Mouse (Mus musculus): ENCODE data around the gene Chchd6. TPM values are rescaled to one million over a fixed set of nuclear protein-coding genes. Genes with fewer than 3 reads are reported as not detected.

Gene Chchd6
- total RNA-seq, 2 experiments from 2014 or later: 73.8 to 89.8 TPM

DNA sequence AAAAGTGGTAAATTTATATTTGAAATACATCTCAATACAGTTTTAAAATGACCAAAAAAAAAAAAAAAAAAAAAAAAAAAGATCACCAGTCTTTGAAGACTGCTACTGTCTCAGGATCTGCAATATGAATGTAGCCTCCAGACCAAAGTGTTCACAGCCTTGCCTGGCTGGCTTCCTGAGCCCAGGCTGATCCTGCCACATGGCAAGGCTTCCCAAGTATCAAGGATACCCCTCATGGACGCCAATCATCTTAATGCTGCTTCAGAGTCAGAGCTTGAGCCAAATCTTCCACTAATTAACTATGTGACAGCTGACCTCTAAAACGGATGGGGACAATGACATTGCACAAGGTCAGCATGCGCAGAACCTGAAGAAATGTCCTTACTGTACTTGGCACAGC lies 3.9 kb downstream of the Chchd6 start:
- no peak for DNase-seq (ENCODE audit: low spot score in 2 of 2)

- DNase-seq (ENCODE audit: low spot score in 2 of 2): no peak
These were observed 9.8 kb downstream of the Chchd6 start for GRCm38 (mm10) chr6:89585696-89586095.

- peak; percentile 25 to 31 for DNase-seq (ENCODE audit: low spot score in 2 of 2)
These were observed 10.6 kb downstream of the Chchd6 start for GRCm38 (mm10) chr6:89584634-89585409.

GRCm38 (mm10) chr6:89583170-89583569 lies 12.3 kb downstream of the Chchd6 start:
- no peak for DNase-seq (ENCODE audit: low spot score in 2 of 2)

- no peak for DNase-seq (ENCODE audit: low spot score in 2 of 2)
These were observed 20.8 kb downstream of the Chchd6 start for GRCm38 (mm10) chr6:89574641-89575040.

- no peak for DNase-seq (ENCODE audit: low spot score in 2 of 2)
These were observed 21.7 kb downstream of the Chchd6 start for GRCm38 (mm10) chr6:89573768-89574167.

DNA sequence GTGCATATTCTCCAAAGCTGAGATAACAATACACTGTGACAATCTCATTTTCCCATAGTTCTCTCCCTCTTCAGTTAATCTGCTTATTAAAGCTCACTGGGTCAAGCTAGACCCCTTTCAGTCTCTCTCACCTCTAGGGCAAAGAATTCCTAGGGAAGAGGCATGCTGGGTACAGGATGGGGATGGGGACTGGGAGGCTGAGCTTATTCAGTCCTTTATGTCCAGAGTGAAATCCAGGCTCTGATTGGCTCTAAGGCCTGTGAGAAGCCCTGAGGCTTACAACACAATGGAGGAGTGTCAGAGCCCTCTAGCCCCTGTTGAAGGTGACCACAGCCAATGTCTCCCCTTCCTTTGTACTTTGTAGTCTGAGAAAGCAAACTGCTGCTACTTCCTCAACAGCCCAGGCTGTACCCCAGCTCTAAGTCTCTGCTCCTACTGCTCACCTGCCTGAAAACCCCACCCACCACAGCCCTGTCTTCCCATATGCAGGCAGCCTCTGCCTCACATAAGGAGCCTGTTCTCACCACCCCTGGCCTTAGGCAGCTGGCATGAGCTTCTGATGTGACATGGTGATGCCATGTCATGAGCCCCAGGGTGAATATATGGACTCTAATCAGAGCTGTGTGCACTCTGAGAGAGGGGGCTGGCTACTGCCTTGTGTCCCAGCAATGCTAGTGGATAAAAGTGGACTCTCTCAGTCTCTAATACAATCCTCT lies 22.4 kb downstream of the Chchd6 start:
- no peak for DNase-seq (ENCODE audit: low spot score in 2 of 2)

GRCm38 (mm10) chr6:89569370-89569769 lies 26.1 kb downstream of the Chchd6 start:
- no peak for DNase-seq (ENCODE audit: low spot score in 2 of 2)

DNA sequence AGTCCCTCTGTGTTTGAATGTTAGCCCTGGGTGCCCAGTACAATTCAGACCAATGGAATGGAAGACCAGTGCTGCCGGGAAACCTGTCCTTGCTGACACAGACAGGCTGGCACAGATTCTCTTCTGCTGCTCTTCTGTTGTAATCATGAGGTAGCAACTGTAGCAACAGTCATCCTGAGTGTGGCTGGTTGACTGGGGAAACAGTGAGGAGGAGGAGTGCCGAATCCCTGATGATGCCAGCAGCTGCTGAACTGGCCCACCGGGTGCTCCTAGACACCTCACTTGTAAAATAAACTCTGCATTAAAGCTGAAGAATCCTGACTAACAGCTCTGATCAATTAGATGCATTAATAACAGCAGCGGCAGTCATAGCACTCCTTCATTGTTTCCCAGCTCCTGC lies 28.7 kb downstream of the Chchd6 start:
- no peak for DNase-seq (ENCODE audit: low spot score in 2 of 2)

DNA sequence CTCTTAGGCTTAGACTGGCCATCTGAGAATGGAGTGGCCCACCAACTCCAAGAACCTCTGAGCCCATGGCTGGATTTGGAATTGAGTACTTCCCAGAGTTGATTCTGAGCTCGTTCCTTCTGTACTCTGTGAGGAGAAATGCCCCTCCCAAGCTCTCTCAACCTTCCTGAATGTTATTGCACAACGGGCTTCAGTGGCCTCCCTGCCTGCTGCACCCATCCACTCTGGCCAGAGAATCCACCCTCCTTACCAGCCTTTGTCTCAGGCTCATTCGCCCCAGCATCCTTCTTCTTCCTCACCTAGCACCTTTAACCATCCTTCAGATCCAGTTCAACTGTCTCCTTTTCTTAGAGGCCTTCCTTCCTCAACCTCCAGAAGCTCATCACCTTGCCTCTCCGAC lies 32.1 kb downstream of the Chchd6 start:
- no peak for DNase-seq (ENCODE audit: low spot score in 2 of 2)

GRCm38 (mm10) chr6:89560826-89561225 lies 34.6 kb downstream of the Chchd6 start:
- DNase-seq (ENCODE audit: low spot score in 2 of 2): no peak

DNA sequence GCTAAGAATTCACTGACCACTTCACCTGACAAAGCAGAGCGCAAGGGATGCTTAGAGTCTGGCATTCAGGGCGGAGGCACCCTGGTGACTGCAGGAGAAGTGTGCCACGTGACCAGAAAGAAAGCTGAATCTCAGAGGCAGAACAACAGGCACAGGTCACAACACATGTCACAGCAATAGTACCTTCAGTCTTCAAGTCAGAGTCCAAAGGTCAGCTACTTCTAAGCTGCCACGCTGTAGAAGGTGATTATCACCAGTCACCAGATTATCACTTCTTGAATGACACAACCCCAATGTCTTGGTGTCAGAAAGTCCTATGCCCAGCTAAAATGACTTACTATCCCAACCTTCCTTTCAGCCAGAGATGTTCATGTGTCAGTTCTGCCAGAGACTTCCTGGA lies 37.8 kb downstream of the Chchd6 start:
- no peak for DNase-seq (ENCODE audit: low spot score in 2 of 2)

DNA sequence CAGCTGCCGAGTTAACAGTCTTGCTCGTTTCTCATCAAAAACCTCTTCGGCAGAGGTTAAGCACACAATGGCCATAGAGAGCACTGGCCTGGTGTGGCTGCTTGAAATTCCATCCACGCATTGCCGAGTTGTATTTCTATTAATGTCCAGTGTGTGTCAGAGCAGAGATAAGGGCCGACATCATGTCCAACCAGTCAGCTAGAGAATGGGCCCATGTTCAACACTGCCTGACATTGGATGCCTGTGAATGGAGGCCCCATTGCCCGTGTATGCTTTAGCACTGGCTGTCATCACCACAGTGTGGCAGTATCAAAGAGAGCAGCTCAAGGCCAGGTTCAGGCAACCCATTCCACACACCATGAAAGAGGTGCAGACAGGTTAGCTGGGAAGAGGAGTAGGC lies 38.9 kb downstream of the Chchd6 start:
- no peak for DNase-seq (ENCODE audit: low spot score in 2 of 2)

- no peak for DNase-seq (ENCODE audit: low spot score in 2 of 2)
These were observed 39.5 kb downstream of the Chchd6 start for GRCm38 (mm10) chr6:89555971-89556370.

- peak in 1 of 2 experiments; percentile 25 for DNase-seq (ENCODE audit: low spot score in 2 of 2)
These were observed 41.4 kb downstream of the Chchd6 start for GRCm38 (mm10) chr6:89554029-89554428.

DNA sequence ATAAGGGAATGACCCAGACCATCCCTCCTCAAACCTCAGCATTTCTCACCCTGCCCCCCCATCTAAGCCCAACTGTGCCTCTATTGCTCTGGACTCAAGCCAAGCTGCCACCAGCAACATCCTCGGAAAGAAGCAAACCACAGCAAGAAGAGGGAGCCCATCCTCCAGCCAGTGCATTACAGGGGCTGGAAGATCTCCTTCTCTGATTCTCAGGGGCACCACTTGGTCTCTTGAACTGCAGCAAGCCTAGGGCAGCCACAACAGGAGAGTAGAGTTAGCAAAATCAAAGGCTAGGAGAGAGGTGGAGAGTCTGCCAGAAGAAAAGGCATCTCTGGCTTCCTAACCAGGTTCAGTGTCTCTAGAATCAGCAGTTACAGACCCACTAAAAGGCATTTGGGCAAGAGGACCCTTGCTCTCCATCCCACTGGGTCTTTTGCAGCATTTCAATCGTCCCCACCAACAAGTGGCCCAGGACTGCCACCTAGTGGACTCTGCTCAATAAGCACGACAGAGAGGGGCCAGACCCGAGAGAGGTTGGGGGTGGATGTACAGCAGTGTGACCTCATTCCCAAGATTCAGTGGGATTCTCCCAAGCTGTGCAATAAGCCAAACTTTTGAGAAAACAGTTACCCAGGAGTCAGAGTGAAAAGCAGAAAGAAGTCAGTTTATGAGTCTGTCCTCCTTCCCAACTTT lies 42.3 kb downstream of the Chchd6 start:
- peak; percentile 93 for DNase-seq (ENCODE audit: low spot score in 2 of 2)

DNA sequence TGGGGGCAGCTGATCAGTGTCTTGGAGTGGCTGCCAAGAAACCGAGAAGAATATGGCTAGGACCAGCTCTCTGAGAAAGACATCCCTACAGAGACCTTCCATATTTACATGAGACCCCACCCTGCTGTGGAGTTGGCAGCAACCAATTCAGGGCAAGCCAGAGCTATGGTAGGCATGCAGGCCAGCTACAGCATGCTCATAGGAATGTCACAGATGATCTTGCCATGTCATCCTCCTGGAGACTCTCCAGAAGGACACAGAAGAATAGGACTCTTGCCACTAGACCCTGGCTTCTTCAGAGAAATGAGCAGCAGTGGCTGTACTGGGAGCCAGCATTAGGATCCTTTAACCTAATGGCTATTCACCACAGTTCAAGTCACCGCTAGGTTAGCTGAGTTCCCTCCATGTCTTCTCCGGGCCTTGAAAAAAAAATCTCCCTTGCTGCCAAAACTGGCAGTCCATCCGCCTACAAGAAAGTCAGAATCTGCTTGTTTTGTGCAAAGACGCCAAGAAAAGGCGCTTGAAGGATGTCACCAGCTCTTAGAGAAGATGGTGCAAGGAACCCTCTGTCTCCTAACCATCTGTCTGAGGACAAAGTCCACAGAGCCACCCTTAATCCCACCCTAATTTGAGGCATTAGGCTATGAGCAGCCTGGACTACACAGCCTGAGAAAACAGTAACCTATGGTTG lies 43.0 kb downstream of the Chchd6 start:
- no peak for DNase-seq (ENCODE audit: low spot score in 2 of 2)

- DNase-seq (ENCODE audit: low spot score in 2 of 2): no peak
These were observed 46.3 kb downstream of the Chchd6 start for GRCm38 (mm10) chr6:89549157-89549556.

- DNase-seq (ENCODE audit: low spot score in 2 of 2): no peak
These were observed 47.5 kb downstream of the Chchd6 start for GRCm38 (mm10) chr6:89547951-89548350.

- DNase-seq (ENCODE audit: low spot score in 2 of 2): no peak
These were observed 57.2 kb downstream of the Chchd6 start for GRCm38 (mm10) chr6:89538102-89538751.

DNA sequence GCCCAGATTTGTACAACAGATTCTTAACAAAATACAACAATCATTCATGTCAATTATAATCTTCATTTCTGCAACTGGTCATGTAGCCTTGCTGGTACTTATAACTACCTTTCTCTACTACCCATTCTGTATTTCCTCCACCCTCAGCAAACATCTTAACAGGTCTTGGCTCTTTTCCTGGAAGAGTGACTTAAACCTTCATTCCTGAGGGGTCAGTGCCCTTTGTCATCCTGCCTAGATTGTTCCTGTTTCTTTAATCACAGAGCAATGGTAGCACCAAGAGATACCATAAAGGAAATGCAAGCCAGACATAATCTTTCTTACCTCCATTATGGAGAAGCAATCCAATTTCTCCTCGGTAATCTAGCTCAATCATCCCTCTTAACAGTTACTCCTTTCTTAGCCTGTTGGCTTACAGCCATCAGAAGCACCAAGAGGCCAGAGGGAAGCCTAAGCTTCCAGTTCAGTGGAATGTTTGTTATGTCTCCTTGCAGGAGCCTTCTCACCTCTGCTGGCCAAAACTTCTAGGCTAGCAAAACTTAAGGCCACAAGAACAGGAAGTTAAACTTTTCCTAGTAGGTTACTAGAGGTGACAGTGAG lies 59.7 kb downstream of the Chchd6 start:
- no peak for DNase-seq (ENCODE audit: low spot score in 2 of 2)
